Mouse (Mus musculus) cerebellum, postnatal 10 days (tissue): ENCODE results near the gene Angptl8.
A peak's percentile ranks its signal among the peaks of the same experiment; 100 is the strongest.
"Not testable (repeated sequence)": the region's sequence is repeated elsewhere in the genome, so short reads cannot be mapped to it uniquely, and the experiment has no call there.

ENCODE experiments used
- DNase-seq, 2 experiments: peaks; one replicate each; pipeline ENCODE4 v3.0.0; 2021; ENCODE audit warnings: mixed read lengths in 2 of 2

The Angptl8 gene

GRCm38 (mm10) chr9:21835258-21835912 is at the start of gene Angptl8:
TSS of gene Angptl8 (plus strand) at chr9:21835510.
- DNase-seq: no peak

- not testable (repeated sequence) for DNase-seq
These were observed 49.0 kb upstream of the Angptl8 start for GRCm38 (mm10) chr9:21786309-21786708.

- peak; percentile 80 to 81 for DNase-seq
These were observed 48.4 kb upstream of the Angptl8 start for GRCm38 (mm10) chr9:21786906-21787305.

- no peak for DNase-seq
These were observed 47.7 kb upstream of the Angptl8 start for GRCm38 (mm10) chr9:21787654-21788053.

GRCm38 (mm10) chr9:21788234-21788633 is 47.1 kb upstream of the Angptl8 start:
- no peak for DNase-seq

- peak; percentile 53 to 56 for DNase-seq
These were observed 43.4 kb upstream of the Angptl8 start for GRCm38 (mm10) chr9:21791861-21792260.

- DNase-seq: peak; percentile 86 to 88
These were observed 42.7 kb upstream of the Angptl8 start for GRCm38 (mm10) chr9:21792644-21793043.

- DNase-seq: not testable (repeated sequence)
These were observed 41.8 kb upstream of the Angptl8 start for GRCm38 (mm10) chr9:21793507-21793906.

- DNase-seq: peak in 1 of 2 experiments; percentile 21
These were observed 40.9 kb upstream of the Angptl8 start for GRCm38 (mm10) chr9:21794344-21794834.

- DNase-seq: peak; percentile 62 to 65
These were observed 40.4 kb upstream of the Angptl8 start for GRCm38 (mm10) chr9:21794925-21795324.

GRCm38 (mm10) chr9:21795579-21795978 is 39.7 kb upstream of the Angptl8 start:
- peak in 1 of 2 experiments; percentile 17 for DNase-seq

- peak; percentile 24 to 27 for DNase-seq
These were observed 39.1 kb upstream of the Angptl8 start for GRCm38 (mm10) chr9:21796259-21796658.

GRCm38 (mm10) chr9:21796919-21797318 is 38.4 kb upstream of the Angptl8 start:
- no peak for DNase-seq

GRCm38 (mm10) chr9:21797921-21798344 is 37.4 kb upstream of the Angptl8 start:
- DNase-seq: peak; percentile 41 to 48

- peak; percentile 81 to 82 for DNase-seq
These were observed 36.8 kb upstream of the Angptl8 start, which contains the start of gene Kank2 for GRCm38 (mm10) chr9:21798345-21799009. TSS of gene Kank2 (minus strand) at chr9:21798744.

GRCm38 (mm10) chr9:21799010-21799350 is 36.3 kb upstream of the Angptl8 start:
- no peak for DNase-seq

- no peak for DNase-seq
These were observed 34.2 kb upstream of the Angptl8 start for GRCm38 (mm10) chr9:21801121-21801520.

- DNase-seq: no peak
These were observed 33.7 kb upstream of the Angptl8 start for GRCm38 (mm10) chr9:21801591-21801990.

- DNase-seq: peak; percentile 91 to 92
These were observed 31.2 kb upstream of the Angptl8 start for GRCm38 (mm10) chr9:21803986-21804644.

GRCm38 (mm10) chr9:21806363-21806762 is 28.9 kb upstream of the Angptl8 start:
- DNase-seq: no peak

- no peak for DNase-seq
These were observed 28.3 kb upstream of the Angptl8 start for GRCm38 (mm10) chr9:21806976-21807375.

GRCm38 (mm10) chr9:21808561-21808960 is 26.7 kb upstream of the Angptl8 start:
- DNase-seq: no peak

GRCm38 (mm10) chr9:21811170-21811569 is 24.1 kb upstream of the Angptl8 start:
- DNase-seq: no peak
